Mouse (Mus musculus): ENCODE results near the gene Fbxl2. TPM values are rescaled to one million over a fixed set of nuclear protein-coding genes. Genes with fewer than 3 reads are reported as not detected.
"Not testable (repeated sequence)": the region's sequence is repeated elsewhere in the genome, so short reads cannot be mapped to it uniquely, and the experiment has no call there.

The Fbxl2 gene
- polyA plus RNA-seq (2014; fragmentation: Nextera tagmentation; extraction: Ambion mirVana) = 1.9 and 2.7 TPM in 2 replicates

DNA sequence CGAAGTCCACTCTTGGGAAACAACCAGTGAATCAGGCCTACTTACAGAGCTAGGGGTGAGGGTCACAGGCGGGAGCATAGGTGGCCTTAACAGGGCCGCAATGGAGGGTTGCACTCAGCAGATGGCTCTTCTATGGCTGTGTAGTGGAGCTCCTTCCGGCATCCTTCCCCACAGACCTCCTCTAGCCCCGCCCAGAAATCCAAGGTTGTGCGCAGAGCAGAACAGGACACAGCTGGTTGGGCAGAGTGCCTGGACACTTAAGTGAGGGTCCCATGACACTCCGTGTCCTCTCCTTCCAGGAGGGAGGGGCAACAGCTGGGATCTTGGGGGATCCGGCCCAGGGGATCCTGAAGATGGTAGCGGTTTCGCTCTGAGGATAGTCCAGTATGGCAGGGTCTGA, at the start of gene Fbxl2:
TSS of gene Fbxl2 (minus strand) at position 164 of the 400 bp plus-strand sequence.
- H3K27ac ChIP-seq (replicated peaks in 1 of 2; ENCODE audit: control insufficient read depth in 1 of 2, insufficient read depth in 1 of 2, low read depth in 2 of 2, low read length in 2 of 2) = no peak within 1 kb of the TSS
- H3K27me3 ChIP-seq (ENCODE audit: control insufficient read depth, insufficient read depth, low read length) = no peaks in the 10 kb centered on the region
- no peak for ATAC-seq (ENCODE audit: insufficient number of reproducible peaks, insufficient read depth, low FRiP score, low read depth)
- no peaks in the 10 kb centered on the region for H3K4me1 ChIP-seq (ENCODE audit: control insufficient read depth in 2 of 2, insufficient read depth in 2 of 2, low read length in 2 of 2)
- no peak within 1 kb of the TSS for H3K4me3 ChIP-seq (ENCODE audit: control insufficient read depth in 1 of 2, insufficient read depth in 1 of 2, low read depth in 1 of 2, low read length in 2 of 2)
- H3K9me3 ChIP-seq (ENCODE audit: control insufficient read depth, low read length) = no peaks in the 10 kb centered on the region
- H3K9ac ChIP-seq (ENCODE audit: low read length) = no peak within 1 kb of the TSS
- WGBS = 75% methylated on average over 10 of the region's 10 CpGs
- H3K4me2 ChIP-seq (ENCODE audit: low read length) = no peak within 1 kb of the TSS
- no peaks in the 10 kb centered on the region for H3K36me3 ChIP-seq (ENCODE audit: control insufficient read depth, insufficient read depth, low read length)

DNA sequence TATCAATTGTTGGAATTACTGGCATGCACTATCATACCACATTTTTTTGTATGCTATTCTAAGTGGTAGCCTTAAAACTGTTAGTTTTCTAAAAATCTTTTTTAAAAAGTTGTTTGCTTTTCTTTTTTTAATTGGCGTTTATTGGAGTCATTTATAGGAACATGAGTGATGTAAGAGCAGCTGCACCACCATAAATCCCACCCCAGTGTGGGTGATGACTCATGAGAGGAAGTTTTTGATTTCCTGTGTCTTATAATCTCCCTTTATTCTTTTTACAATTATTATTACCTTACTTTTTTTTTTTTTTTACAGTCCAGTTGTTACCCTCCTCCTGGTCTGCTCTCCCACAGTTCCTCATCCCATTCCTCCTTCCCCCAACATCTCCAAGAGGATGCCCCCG, 48.9 kb upstream of the Fbxl2 start:
- no peaks in the 10 kb centered on the region for H3K9me3 ChIP-seq (ENCODE audit: control insufficient read depth, low read length)
- H3K27ac ChIP-seq (replicated peaks in 1 of 2; ENCODE audit: control insufficient read depth in 1 of 2, insufficient read depth in 1 of 2, low read depth in 2 of 2, low read length in 2 of 2) = no peak overlapping the region
- no peak overlapping the region for H3K4me2 ChIP-seq (ENCODE audit: low read length)
- no peak overlapping the region for H3K4me3 ChIP-seq (ENCODE audit: control insufficient read depth in 1 of 2, insufficient read depth in 1 of 2, low read depth in 1 of 2, low read length in 2 of 2)
- H3K36me3 ChIP-seq (ENCODE audit: control insufficient read depth, insufficient read depth, low read length) = no peaks in the 10 kb centered on the region
- no peak overlapping the region for H3K9ac ChIP-seq (ENCODE audit: low read length)
- ATAC-seq (ENCODE audit: insufficient number of reproducible peaks, insufficient read depth, low FRiP score, low read depth) = no peak
- WGBS = 75% methylated on average over 2 of the region's 2 CpGs
- no peaks in the 10 kb centered on the region for H3K27me3 ChIP-seq (ENCODE audit: control insufficient read depth, insufficient read depth, low read length)
- H3K4me1 ChIP-seq (ENCODE audit: control insufficient read depth in 2 of 2, insufficient read depth in 2 of 2, low read length in 2 of 2) = no peaks in the 10 kb centered on the region

DNA sequence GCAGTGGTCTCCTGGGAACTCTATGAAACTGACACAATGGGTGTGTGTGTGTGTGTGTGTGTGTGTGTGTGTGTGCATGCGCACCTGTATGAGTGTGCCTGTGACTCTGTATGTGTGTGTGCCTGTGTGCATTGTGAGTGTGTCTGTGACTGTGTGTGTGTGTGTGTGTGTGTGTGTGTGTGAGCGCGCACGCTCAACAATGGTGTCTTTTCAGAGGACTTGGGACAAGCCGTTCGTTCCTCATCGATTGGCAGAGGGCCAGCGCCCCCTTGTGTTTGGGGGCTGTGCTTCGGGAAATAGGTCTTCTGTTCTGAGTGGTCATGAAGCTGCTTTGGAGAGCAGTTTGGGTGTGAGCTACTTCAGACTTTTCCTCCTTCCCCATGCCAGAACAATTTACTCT, 46.2 kb upstream of the Fbxl2 start:
- H3K4me2 ChIP-seq (ENCODE audit: low read length); ATAC-seq (ENCODE audit: insufficient number of reproducible peaks, insufficient read depth, low FRiP score, low read depth); H3K4me3 ChIP-seq (ENCODE audit: control insufficient read depth in 1 of 2, insufficient read depth in 1 of 2, low read depth in 1 of 2, low read length in 2 of 2); H3K9me3 ChIP-seq (ENCODE audit: control insufficient read depth, low read length); H3K9ac ChIP-seq (ENCODE audit: low read length); H3K27me3 ChIP-seq (ENCODE audit: control insufficient read depth, insufficient read depth, low read length); H3K36me3 ChIP-seq (ENCODE audit: control insufficient read depth, insufficient read depth, low read length); H3K4me1 ChIP-seq (ENCODE audit: control insufficient read depth in 2 of 2, insufficient read depth in 2 of 2, low read length in 2 of 2); H3K27ac ChIP-seq (replicated peaks in 1 of 2; ENCODE audit: control insufficient read depth in 1 of 2, insufficient read depth in 1 of 2, low read depth in 2 of 2, low read length in 2 of 2): not testable (repeated sequence)
- 19% methylated on average over 9 of the region's 9 CpGs for WGBS

DNA sequence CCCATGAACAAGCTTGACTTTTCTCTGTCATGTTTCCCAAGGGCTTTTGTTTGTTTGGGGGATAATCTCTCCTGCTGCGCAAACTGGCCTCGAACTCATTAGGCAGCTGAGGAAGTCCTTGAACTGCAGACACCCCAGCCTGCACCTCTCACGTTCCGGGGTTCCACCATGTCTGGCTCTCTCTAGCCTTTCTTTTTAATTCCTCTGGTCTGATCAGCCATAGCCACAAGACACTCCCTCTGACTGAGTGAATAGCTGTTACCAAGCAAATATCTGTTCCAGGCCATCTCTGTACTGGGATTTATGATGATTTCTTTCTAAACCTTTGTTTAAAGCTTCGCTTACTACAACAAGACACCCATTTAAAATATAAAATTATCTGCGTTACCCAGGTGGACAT, 42.9 kb upstream of the Fbxl2 start:
- not testable (repeated sequence) for H3K9me3 ChIP-seq (ENCODE audit: control insufficient read depth, low read length); H3K27ac ChIP-seq (replicated peaks in 1 of 2; ENCODE audit: control insufficient read depth in 1 of 2, insufficient read depth in 1 of 2, low read depth in 2 of 2, low read length in 2 of 2); H3K4me1 ChIP-seq (ENCODE audit: control insufficient read depth in 2 of 2, insufficient read depth in 2 of 2, low read length in 2 of 2); ATAC-seq (ENCODE audit: insufficient number of reproducible peaks, insufficient read depth, low FRiP score, low read depth); H3K27me3 ChIP-seq (ENCODE audit: control insufficient read depth, insufficient read depth, low read length); H3K4me3 ChIP-seq (ENCODE audit: control insufficient read depth in 1 of 2, insufficient read depth in 1 of 2, low read depth in 1 of 2, low read length in 2 of 2); H3K36me3 ChIP-seq (ENCODE audit: control insufficient read depth, insufficient read depth, low read length); H3K4me2 ChIP-seq (ENCODE audit: low read length); H3K9ac ChIP-seq (ENCODE audit: low read length)
- WGBS = 90% methylated on average over 6 of the region's 6 CpGs

DNA sequence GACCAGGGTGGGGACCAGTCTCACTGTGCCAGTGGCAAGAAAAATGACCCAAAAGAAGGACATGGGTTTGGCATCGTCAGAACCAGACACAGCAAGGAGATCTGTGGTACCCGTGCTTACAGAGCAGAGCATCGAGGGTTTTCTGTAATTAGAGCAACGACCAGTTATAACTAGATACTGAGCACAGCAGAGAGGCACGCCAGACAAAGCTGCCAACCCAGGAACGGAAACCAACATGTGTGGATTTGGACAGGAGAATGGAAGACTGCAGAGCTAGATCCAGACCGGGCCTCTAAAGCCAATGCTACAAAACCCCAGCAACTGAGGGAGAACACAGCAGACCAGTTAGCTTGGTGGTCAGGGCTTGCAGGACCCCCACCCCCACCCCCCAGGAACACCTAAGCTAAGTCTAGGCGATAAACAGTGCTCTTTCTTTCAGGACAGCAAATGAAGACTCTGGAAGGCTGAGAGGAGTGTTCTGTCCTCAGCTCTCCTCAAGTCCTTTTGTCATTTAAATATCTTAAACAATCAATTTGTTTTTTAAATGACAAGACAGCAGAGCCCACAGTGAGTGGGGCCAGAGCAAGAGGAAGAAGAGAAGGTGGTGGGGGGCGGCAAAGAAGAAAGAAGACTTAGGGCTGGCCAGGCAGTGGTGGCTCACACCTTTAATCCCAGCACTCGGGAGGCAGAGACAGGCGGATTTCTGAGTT, 41.3 kb upstream of the Fbxl2 start:
- Histone ChIP-seq H3K9me3 (ENCODE audit: control insufficient read depth, low read length) (no peaks in the 10 kb centered on the region), H3K4me2 (ENCODE audit: low read length) (no peak overlapping the region), H3K27ac (replicated peaks in 1 of 2; ENCODE audit: control insufficient read depth in 1 of 2, insufficient read depth in 1 of 2, low read depth in 2 of 2, low read length in 2 of 2) (no peak overlapping the region), H3K9ac (ENCODE audit: low read length) (no peak overlapping the region), H3K27me3 (ENCODE audit: control insufficient read depth, insufficient read depth, low read length) (no peaks in the 10 kb centered on the region), H3K4me3 (ENCODE audit: control insufficient read depth in 1 of 2, insufficient read depth in 1 of 2, low read depth in 1 of 2, low read length in 2 of 2) (no peak overlapping the region), H3K36me3 (ENCODE audit: control insufficient read depth, insufficient read depth, low read length) (no peaks in the 10 kb centered on the region), H3K4me1 (ENCODE audit: control insufficient read depth in 2 of 2, insufficient read depth in 2 of 2, low read length in 2 of 2) (no peaks in the 10 kb centered on the region)
- no peak for ATAC-seq (ENCODE audit: insufficient number of reproducible peaks, insufficient read depth, low FRiP score, low read depth)
- 70% methylated on average over 11 of the region's 11 CpGs for WGBS

DNA sequence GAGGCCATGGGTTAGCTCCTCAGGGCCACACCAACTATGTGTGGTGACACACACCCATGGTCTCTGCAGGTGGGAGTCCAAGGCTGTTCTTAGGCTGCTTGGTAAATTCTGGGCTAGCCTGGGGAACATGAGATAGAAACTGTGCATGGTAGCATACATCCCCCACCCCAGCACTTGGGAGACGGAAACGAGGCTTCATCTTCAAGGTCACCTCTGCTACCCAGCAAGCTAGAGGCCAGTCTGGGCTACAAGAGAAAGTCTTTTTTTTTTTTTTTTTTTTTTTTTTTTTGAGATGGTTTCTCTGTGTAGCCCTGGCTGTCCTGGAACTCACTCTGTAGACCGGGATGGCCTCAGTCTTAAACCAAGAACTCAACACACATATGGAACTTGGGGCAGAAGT, 40.4 kb upstream of the Fbxl2 start:
- 73% methylated on average over 3 of the region's 3 CpGs for WGBS
- no peaks in the 10 kb centered on the region for H3K27me3 ChIP-seq (ENCODE audit: control insufficient read depth, insufficient read depth, low read length)
- no peaks in the 10 kb centered on the region for H3K4me1 ChIP-seq (ENCODE audit: control insufficient read depth in 2 of 2, insufficient read depth in 2 of 2, low read length in 2 of 2)
- no peaks in the 10 kb centered on the region for H3K36me3 ChIP-seq (ENCODE audit: control insufficient read depth, insufficient read depth, low read length)
- no peak overlapping the region for H3K27ac ChIP-seq (replicated peaks in 1 of 2; ENCODE audit: control insufficient read depth in 1 of 2, insufficient read depth in 1 of 2, low read depth in 2 of 2, low read length in 2 of 2)
- H3K4me2 ChIP-seq (ENCODE audit: low read length) = no peak overlapping the region
- ATAC-seq (ENCODE audit: insufficient number of reproducible peaks, insufficient read depth, low FRiP score, low read depth) = no peak
- no peaks in the 10 kb centered on the region for H3K9me3 ChIP-seq (ENCODE audit: control insufficient read depth, low read length)
- H3K4me3 ChIP-seq (ENCODE audit: control insufficient read depth in 1 of 2, insufficient read depth in 1 of 2, low read depth in 1 of 2, low read length in 2 of 2) = no peak overlapping the region
- H3K9ac ChIP-seq (ENCODE audit: low read length) = no peak overlapping the region

DNA sequence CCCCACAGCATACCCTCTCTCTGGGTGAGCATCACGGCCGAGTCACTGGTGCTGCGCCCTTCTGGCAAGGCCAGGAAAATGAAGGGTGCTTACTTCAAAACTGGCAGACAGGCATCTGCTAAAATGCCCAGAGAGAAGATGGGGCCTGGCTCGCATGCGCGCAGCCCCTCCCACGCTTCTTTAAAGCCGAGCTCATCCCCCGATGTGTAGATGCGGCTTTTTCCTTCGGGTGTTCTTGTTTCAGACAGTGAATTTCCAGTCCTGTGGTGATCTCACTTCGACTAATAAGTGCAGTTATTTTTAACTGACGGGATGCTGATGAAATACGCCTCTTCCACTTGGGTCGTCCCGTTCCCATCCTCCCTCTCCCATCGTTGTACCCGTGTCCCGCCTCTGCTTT, 27.7 kb upstream of the Fbxl2 start:
- Histone ChIP-seq H3K4me1 (ENCODE audit: control insufficient read depth in 2 of 2, insufficient read depth in 2 of 2, low read length in 2 of 2) (no peaks in the 10 kb centered on the region), H3K9me3 (ENCODE audit: control insufficient read depth, low read length) (no peaks in the 10 kb centered on the region), H3K9ac (ENCODE audit: low read length) (no peak overlapping the region), H3K27ac (replicated peaks in 1 of 2; ENCODE audit: control insufficient read depth in 1 of 2, insufficient read depth in 1 of 2, low read depth in 2 of 2, low read length in 2 of 2) (no peak overlapping the region), H3K36me3 (ENCODE audit: control insufficient read depth, insufficient read depth, low read length) (no peaks in the 10 kb centered on the region), H3K4me2 (ENCODE audit: low read length) (no peak overlapping the region), H3K27me3 (ENCODE audit: control insufficient read depth, insufficient read depth, low read length) (no peaks in the 10 kb centered on the region; the same call in 1 of the 2 replicates), H3K4me3 (ENCODE audit: control insufficient read depth in 1 of 2, insufficient read depth in 1 of 2, low read depth in 1 of 2, low read length in 2 of 2) (no peak overlapping the region)
- 74% methylated on average over 19 of the region's 19 CpGs for WGBS
- no peak for ATAC-seq (ENCODE audit: insufficient number of reproducible peaks, insufficient read depth, low FRiP score, low read depth)

DNA sequence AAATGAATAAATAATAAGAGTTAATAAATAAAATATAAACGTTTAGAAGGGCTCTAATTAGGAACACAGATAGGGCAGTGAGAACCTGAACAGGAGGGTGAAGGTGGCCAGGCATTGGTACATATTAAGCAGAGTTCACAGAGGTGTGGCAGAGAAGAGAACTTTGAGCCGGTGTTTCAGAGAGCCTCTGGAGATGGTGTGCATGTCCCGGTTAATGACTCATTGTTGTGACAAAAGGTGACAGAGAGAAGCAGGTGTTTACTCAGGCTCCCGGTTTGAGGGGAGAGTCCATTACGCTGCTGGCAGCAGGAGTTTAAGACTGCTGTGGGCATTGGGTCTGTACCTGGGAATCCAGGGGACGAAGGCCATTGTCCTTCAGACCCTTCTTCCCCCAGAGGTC, 23.4 kb upstream of the Fbxl2 start:
- H3K4me1 ChIP-seq (ENCODE audit: control insufficient read depth in 2 of 2, insufficient read depth in 2 of 2, low read length in 2 of 2) = no peaks in the 10 kb centered on the region
- H3K27me3 ChIP-seq (ENCODE audit: control insufficient read depth, insufficient read depth, low read length) = no peaks in the 10 kb centered on the region; the same call in 1 of the 2 replicates
- H3K9ac ChIP-seq (ENCODE audit: low read length) = no peak overlapping the region
- ATAC-seq (ENCODE audit: insufficient number of reproducible peaks, insufficient read depth, low FRiP score, low read depth) = no peak
- H3K27ac ChIP-seq (replicated peaks in 1 of 2; ENCODE audit: control insufficient read depth in 1 of 2, insufficient read depth in 1 of 2, low read depth in 2 of 2, low read length in 2 of 2) = no peak overlapping the region
- H3K4me2 ChIP-seq (ENCODE audit: low read length) = no peak overlapping the region
- no peaks in the 10 kb centered on the region for H3K36me3 ChIP-seq (ENCODE audit: control insufficient read depth, insufficient read depth, low read length)
- H3K4me3 ChIP-seq (ENCODE audit: control insufficient read depth in 1 of 2, insufficient read depth in 1 of 2, low read depth in 1 of 2, low read length in 2 of 2) = no peak overlapping the region
- H3K9me3 ChIP-seq (ENCODE audit: control insufficient read depth, low read length) = no peaks in the 10 kb centered on the region
- 54% methylated on average over 6 of the region's 6 CpGs for WGBS
